Mouse (Mus musculus): Measurements from ENCODE around the gene Znhit3.

Znhit3 gene

DNA sequence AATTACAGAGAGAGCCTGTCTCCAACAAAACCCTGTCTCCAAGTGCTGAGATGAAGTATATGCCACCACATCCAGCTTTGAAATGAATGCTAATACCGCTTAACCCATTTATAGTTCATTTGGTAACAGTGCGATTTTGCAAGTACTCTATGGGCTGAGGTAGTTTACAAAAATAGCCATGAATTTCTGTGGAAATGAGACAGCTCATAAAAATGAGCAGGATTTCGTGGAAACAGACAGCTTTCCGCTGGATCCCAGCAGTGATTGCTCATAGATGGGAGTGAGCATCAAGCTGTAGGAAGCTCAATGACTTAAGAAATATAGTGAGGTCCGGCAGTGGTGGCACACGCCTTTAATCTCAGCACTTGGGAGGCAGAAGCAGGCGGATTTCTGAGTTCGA, 4.8 kb upstream of the Znhit3 start:
- no peak for DNase-seq (ENCODE audit: low read depth)

DNA sequence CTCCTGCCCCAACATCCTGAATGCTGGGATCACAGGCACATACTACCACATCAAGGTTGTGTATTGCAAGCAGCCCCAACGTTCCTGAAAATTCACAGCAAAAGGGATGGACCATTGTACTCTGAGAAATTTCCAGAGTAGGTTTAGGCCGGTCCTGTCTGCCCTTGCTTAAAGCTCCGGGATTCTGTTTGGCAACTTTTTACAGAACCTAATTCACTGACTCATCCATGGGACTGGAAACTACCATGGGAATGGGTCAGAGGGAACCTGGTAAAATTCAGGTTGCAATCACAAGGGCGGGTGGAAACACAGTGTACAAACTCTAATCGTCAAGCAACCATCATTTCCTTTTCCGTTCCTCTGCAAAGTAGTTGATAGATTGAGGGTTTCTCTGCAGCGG, 3.8 kb upstream of the Znhit3 start:
- DNase-seq (ENCODE audit: low read depth) = no peak

DNA sequence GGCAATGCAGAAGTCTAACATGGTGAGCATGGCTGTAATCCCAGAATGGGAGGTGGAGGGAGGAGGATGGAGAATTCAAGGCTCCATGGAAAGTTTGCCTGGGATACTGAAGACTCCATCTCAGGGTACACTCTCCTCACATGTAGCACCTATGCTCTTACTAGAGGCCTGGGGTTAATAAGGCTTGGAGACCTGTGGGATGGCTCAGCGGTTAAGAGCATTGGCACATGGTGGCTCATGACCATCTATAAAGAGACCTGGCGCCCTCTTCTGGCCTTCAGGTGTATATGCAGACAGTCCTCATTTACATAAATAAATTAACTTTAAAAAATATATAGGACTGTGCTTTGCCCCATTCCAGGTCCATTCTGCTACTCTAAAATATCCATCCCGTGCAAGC, 3.1 kb upstream of the Znhit3 start:
- peak; percentile 56 for DNase-seq (ENCODE audit: low read depth)

DNA sequence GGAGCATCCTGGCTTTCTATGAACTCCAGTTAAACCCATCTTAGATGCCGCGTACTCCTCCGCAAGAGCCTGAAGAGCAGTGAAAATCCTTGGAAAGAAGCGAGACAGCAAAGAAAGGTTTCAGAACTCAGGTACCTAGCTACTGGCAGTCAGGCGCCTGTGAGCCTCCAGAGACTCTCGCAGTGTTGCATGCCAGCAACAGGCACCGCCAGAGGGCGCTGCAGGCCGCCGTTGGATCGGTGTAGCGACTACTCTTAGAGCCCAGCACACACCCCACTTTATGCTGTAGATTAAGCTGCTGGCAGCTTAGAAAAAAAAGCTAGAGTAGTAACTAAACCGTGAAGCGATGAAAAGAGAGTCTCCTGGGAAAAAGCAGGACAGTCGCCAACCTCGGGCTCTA, 2.3 kb upstream of the Znhit3 start:
- DNase-seq (ENCODE audit: low read depth) = peak; percentile 82

DNA sequence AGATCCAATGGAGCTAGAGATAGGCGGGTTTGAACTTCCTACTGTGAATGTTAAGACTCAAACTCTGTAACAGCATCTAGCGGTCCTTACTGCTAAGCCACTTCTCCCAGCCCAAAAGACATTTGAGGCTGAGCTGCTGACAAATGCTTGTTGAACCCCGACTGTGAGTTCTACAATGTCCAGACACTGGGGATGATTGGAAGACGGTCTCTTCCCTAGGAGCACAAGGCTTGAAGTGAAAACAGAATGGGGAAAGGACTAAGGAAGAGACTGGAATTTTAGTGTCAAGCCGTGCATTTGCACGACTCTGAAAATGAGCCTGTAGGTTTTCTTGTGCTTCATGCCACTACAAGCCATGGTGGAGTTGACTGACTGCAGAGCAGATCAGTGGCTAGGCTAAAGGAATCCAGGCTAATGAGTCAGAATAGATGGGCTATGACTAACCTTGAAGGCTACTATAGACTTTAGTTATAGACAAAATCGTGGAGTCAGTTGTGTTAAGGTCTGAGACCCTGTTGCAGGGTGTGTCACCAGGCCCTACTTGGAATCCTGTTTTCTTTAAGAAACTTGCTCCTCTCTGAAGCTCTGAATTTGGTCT, 636 bp upstream of the Znhit3 start:
- DNase-seq (ENCODE audit: low read depth) = no peak

DNA sequence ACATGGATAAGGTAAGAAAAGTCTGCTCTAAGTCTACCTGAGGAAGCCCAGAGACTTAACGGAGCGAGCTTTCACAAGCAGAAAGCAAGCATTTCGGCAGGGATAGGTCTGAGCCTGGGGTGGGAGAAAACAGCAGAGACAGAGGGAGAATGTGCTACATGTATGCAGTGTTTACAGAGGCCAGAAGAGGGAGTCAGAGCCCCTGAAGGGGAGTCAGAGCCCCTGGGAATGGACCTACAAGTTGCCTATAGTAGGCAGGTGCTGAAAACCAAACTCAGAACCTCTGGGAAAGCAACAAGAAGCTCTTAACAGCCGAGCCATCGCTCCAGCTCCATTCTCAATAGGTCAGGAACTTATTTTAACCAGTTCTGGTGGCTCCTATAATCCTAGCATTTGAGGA, 1.5 kb downstream of the Znhit3 start:
- DNase-seq (ENCODE audit: low read depth) = peak; percentile 22

DNA sequence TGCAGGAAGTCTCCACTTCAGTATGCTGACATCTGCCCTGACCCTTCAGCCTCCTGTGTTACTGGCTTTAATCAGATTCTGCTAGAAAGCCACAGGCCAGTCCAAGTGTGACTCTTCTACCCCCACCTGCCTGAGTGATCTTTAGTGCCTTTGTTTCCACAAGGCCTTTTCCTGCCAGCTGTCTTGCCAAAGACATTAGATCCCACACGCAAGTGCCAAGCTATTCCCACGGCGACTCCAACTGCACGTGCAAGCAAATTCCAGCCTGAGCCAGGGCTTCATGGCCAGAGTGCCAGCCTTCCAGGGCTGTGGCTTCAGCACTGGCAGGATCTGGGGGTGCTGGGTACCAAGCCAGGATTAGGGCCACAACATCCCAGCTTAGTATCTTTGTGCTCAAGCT, 5.8 kb downstream of the Znhit3 start:
- no peak for DNase-seq (ENCODE audit: low read depth)

DNA sequence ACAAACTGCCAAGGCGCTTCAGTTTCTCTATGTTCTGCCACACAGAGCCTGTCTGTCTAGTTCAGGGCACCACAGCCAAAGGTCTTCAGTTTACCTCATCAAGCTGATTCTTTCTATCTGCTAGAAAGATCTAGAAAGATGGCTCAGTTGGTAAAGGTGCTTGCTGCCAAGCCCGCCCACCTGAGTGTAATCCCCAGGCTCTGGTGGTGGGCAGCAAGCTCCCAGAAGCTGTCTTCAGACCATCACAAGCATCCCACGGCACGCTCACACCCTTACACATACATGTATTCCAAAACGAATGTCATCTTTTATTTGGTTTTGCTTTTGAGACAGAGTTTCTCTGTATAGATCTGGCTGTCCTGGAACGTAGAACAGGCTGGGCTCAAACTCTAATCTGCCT, 7.7 kb downstream of the Znhit3 start:
- DNase-seq (ENCODE audit: low read depth) = no peak

DNA sequence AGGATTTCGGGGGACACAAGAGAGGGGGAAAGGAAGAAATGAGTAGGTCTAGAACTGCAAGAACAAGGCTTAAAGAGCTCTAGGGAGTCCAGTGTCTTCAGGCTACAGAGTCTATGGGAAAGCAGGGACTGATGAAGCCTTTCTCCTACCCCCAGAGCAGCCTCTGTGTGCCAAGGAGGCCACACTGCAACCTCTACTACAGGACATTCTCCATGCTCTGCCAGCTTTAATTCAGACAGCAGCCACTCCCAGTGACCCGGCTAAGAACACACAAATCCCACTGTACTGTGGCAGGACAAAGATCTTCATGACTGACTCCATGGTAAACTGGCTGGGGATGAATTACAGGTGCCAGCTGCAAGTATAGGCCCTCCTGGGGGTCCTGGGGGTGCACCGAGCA, 9.1 kb downstream of the Znhit3 start:
- DNase-seq (ENCODE audit: low read depth) = no peak

DNA sequence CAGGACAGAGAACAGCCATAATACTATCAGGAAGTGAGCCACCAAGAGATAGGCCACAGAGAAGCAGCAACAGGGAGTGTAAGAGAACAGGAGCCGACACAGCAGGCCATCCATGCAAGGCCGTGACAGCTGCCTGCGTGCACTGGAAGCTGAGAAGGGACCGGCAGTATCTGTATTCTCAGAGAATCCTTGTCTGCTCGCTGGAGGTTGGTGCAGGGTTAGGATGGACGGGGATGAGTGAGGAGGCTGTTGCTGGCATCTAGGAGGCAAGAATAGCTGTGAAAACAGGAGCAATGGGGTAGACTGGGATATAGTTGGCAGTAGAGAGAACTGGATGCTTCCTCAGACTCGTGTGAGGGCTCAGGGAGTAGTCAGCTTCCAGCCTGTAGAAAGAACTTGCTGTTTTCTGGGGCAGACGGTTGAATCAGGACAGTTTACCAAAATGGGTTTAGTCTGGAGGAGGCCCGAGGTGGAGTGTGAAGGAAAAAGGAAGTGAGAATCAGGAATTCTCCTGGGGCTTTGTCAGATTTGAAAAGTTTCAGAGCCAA, 11.5 kb downstream of the Znhit3 start:
- no peak for DNase-seq (ENCODE audit: low read depth)

DNA sequence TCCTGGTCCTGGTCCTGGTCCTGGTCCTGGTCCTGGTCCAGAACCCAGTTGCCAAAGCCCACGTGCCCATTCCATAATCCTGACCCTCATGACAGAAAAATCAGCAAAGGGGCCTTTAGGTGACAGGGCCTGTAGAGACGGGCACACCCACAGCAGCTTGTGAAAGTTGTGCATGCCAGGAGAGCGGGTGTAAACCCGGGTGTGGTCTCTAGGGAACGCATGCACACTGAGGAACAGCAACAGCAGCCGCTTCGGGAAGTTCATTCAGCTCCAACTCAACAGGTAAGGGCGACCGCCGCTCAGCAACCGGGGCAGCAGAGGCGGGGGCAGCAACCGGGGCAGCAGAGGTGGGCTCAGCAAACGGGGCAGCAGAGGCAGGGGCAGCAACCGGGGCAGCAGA, 23.1 kb downstream of the Znhit3 start:
- DNase-seq (ENCODE audit: low read depth) = no peak

DNA sequence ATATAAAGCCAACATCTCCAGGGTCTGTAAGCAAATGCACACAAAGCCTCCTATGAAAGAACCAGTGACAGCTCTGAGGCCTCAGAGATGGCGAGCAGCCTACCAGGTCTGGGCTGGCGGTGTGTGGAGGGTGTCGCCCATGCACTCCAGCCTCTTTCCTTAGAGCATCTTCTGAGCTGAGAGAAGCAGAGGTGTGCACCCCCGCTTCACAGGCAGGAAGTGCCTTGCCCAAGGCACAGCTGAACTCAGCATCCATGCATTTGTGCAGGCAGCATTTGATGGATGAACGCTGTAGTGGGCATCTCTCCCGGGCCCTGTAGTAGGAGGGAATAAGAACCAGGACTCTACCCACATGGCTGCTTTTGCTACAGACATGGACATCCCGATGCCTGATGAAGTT, 24.5 kb downstream of the Znhit3 start:
- no peak for DNase-seq (ENCODE audit: low read depth)

DNA sequence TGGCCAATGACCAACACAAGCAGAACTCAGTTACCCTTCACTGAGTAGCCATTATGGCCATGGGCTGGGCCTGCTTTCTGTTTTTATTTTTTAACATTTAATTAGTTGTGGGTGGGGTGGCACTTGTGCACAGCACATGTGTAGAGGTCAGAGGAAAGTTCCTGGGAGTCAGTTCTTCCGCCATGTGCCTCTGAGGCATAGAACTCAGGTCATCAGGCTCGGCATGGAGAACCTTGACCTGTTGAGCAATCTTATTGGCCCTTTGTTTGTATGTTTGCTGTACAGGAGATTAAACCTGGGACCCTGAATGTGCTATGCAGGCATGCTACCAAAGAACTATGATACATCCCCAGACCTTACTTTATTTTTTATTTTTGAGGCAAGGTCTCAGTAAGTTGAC, 26.7 kb downstream of the Znhit3 start:
- DNase-seq (ENCODE audit: low read depth) = no peak

DNA sequence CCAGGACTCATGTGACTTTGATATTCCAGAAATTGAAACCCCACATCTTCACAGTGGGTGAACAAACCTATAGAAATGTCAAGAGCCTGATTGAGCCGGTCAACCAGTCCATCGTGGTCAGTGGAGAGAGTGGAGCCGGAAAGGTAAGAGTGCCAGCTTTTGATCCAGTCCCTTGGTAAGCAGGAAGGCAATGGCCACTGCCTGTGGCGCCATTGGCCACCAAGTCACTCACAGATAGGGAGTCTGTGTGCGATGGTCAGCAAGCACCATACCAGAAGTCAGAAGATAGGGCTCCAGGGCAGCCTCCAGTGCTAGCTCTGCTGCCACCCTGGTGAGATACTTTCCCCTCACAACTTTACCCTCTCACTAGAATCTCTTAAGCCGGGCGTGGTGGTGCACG, 28.1 kb downstream of the Znhit3 start:
- DNase-seq (ENCODE audit: low read depth) = no peak

DNA sequence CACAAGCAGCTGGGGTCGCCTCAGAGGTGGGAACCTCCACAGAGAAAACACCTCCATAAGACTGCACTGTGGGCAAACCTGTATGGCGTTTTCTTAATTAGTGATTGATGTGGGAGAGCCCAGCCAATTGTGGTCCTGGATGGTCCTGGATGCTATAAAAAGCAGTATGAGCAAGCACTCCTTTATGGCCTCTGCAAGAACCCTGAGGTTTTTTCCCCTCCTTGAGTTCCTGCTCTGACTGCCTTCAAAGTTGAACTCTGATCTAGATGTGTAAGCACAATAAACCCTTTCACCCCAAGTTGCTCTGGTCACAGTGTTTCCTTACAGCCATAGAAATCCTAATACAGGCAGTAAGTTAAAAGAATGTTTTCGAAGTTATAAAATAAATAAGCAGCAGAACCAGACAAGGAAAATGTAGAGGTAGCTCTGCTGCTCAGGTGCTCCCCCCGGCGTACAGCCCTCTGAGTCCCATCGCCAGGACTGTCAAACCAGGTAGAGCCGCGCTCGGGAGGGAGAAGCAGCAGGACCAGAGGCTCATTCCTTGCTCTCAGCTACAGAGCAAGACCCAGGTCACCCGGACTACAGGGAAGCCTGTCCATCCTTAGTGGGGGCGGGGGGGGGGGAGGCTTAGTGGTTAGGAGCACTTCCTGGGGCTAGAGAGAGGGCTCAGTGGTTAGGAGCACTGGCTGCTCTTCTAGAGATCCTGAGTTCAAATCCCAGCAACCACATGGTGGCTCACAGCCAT, 29.2 kb downstream of the Znhit3 start:
- no peak for DNase-seq (ENCODE audit: low read depth)

DNA sequence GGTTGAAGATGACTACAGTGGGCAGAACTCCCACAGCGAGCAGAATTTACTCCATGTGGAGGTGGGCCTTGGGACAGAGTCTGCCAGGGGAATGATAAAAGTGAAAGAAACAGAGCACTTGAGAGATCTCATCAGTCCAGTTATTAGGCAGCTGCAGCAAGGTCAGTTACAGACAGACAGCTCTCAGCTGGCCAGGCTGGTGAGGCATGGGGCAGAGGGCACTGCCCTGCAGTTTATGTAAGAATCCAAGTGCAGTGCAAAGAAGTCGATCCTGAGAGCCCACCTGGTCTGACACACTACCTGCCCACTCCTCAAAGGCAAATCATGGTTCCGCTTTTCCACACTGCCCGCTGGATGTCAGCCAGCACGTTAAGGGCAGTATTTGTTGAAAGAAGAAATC, 29.9 kb downstream of the Znhit3 start:
- DNase-seq (ENCODE audit: low read depth) = no peak

DNA sequence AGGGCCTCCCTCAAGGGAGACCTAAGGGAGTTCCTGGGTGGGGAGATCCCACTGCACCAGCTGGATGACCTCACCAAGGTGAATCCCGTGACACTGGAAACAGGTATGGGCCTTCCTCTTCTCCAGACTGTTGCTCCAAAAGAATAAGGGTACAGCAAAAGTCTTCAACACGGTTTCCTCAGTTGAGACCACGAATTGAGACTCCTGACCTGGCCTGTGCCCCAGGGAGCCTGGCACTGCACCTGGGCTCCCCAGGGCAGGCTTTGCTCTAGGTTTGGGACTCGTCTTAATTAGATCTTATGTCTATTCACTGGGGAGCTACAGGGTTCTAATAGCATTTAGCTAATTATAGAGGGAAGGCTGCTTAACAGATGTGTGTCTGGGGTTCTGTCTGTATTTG, 30.9 kb downstream of the Znhit3 start:
- no peak for DNase-seq (ENCODE audit: low read depth)

DNA sequence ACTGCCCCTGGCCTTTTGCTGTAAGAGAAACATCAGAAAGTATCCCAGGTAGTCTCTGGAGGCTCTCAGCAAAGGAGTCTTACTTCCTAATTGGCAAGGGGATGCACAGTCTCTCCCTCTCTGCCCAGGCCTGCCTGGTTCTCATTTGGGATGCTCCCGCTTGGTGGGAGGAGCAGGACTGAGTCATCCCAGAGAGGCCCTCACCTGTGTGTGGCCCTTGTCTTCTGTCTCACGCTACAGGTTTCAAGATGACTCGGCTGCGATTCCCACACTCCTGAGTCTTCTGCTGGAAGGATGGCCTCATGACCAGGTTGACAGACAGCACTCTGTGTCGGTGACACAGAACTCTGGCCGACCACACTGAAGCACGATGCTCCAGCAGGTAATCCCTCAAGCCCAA, 33.8 kb downstream of the Znhit3 start:
- DNase-seq (ENCODE audit: low read depth) = no peak

DNA sequence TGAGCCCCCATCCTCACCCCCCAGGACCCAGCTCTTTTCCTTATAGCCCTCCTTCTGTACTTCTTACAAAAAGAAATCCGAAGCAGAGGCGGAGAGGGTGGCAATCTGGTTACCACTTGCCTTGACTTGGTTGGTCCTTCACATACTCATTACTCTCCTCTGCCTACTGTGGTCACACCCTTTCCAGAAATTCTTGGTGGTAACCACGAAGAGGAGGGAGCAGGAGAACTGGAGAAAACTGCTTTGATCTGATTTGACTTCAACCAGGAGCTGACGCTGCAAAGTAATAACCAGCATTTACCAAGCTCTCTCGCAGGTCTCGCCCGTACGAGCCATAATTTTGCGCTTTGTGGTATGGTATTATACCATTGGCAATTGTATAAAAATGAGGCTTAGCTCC, 35.2 kb downstream of the Znhit3 start:
- peak; percentile 46 for DNase-seq (ENCODE audit: low read depth)

DNA sequence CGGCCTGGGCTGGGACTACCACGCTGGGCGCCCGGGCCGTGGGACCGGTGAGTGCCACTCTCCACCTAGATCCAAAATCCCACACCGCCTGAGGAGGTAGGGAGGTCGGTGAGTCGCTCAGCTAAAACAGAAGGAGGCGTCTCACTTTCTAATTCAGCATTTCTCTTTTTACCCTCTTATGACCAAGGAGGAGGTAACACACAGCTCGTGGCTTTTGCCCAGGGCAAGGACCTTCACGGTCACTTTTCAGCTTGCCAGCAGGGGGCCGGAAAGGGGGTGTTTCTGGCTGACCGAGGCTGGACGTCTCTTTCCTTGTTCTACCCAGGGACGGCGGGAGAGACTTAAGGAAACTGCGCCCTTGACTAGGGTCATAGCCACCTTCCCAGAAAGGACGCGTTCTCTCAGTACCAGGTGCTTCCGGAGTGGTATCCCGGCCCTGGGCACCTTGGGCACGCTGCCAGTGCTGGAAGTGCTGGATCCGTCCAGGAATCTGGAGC, 35.7 kb downstream of the Znhit3 start:
- DNase-seq (ENCODE audit: low read depth) = no peak

DNA sequence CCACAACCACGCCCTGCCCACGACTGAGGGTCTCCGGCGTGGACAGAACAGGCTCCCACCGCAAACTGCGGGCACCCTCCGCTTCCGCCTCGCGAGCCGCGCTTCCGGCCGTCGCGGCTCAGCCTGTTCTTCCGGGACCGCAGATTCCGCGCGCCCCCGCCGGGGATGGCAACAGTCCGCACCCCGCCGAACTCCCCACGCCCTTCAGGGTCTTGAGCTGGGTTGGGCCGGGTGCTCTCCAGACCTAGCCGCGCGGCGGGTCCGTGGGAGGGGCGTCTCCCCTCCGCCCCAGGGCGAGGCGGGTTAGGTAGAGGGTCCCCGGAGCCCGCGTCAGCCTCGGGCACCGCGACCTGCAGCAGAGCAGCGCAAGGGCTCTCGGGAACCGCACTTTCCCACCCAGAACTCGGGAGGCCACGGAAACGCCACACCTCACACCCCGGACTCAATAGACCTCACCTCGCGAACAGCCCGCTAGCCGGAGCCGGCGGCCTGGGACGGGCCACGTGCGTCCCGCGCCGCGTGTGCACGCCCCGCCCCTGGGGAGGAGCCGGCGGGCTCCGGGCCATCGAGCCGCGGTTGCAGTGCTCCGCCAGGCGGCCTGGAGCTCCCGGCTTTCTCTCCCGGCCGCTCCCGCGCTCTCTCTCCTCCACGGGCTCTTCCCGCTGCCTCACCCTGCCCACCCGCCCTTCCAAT, 36.2 kb downstream of the Znhit3 start, which contains the start of the genes Myo19 and Pigw:
TSS of gene Myo19 (plus strand) at position 377 of the 693 bp plus-strand sequence.
TSS of gene Pigw (minus strand) at position 514 of the 693 bp plus-strand sequence.
- peak; percentile 65 for DNase-seq (ENCODE audit: low read depth)

DNA sequence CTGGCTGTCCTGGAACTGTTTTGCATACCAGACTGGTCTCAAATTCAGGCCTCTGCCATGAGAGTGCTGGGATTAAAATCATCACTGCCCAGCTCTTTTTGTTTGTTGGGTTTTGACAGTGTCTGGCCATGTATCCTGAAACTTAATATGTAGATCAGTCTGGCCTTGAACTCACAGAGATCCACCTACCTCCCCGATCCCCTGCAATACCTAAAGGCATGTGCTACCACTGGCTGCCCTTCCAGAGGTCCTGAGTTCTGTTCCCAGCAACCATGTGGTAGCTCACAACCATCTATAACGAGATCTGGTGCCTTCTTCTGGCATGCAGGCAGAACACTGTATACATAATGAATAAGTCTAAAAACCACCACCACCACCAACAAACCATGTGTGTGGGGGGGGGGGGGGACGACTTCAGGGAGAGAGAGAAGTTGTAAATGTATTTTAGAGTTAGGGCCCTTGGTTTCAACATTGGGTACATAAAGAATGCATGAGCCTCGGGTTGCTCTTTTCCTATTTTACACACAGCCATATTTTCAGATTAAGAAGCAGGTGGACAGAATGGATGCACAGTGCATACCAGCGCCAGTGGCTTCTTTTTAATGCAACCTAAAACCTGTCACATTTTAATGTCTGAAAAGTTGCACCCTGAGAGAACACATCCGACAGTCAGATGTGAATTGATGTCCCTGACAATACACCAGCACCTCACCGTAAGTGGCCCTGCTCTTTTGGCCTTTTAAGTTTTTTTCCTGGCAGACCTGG, 37.0 kb downstream of the Znhit3 start:
- no peak for DNase-seq (ENCODE audit: low read depth)

Data from c-Kit-positive CD71-positive TER-119-negative erythroid progenitor cells, embryonic 14.5 days (primary cell).